Mouse (Mus musculus) ES-E14 (cell line): ENCODE measurements around the gene Mterf1b.
"Not testable (repeated sequence)": the region's sequence is repeated elsewhere in the genome, so short reads cannot be mapped to it uniquely, and the experiment has no call there.

Source experiments
- CHD2 ChIP-seq: IDR thresholded peaks from 2 replicates; pipeline ENCODE4 v1.6.1; 2014; ENCODE audit warnings: mild to moderate bottlenecking, low read depth, low read length, inconsistent platforms
- HCFC1 ChIP-seq: IDR thresholded peaks from 2 replicates; pipeline ENCODE4 v1.6.1; 2012; ENCODE audit warnings: low read length, inconsistent platforms, borderline replicate concordance; ENCODE audit not compliant: insufficient read depth
- MAFK ChIP-seq: IDR thresholded peaks from 2 replicates; pipeline ENCODE4 v1.6.1; 2014; ENCODE audit warnings: mild to moderate bottlenecking, low read depth, low read length, inconsistent platforms; ENCODE audit not compliant: insufficient read depth
- ZC3H11A ChIP-seq: IDR thresholded peaks from 2 replicates; pipeline ENCODE4 v1.6.1; 2012; ENCODE audit warnings: low read depth, mild to moderate bottlenecking, inconsistent platforms, low read length, borderline replicate concordance
- ZNF384 ChIP-seq: IDR thresholded peaks from 2 replicates; pipeline ENCODE4 v1.6.1; 2012; ENCODE audit warnings: low read depth, low read length, inconsistent platforms

- not testable (repeated sequence) for TF ChIP-seq CHD2, HCFC1, ZNF384, ZC3H11A, MAFK
Observed at GRCm38 (mm10) chr5:4202276-4202810, 10.2 kb downstream of the Mterf1b start.
